Mouse (Mus musculus) lung, adult 2 months (tissue): ENCODE data around the gene Klhl12.

ENCODE experiments used
- CTCF ChIP-seq: fragments of 200-500 bp; IDR thresholded peaks from 2 replicates; pipeline ENCODE4 v1.5.1; 2011; ENCODE audit warnings: mild to moderate bottlenecking, low read length, control low read depth; ENCODE audit not compliant: insufficient read depth
- POLR2A ChIP-seq: fragments of 200-500 bp; IDR thresholded peaks from 2 replicates; pipeline ENCODE4 v1.6.1; 2011; ENCODE audit warnings: low read depth, mild to moderate bottlenecking, control low read depth, low read length, borderline replicate concordance; ENCODE audit errors: extremely low read depth

DNA sequence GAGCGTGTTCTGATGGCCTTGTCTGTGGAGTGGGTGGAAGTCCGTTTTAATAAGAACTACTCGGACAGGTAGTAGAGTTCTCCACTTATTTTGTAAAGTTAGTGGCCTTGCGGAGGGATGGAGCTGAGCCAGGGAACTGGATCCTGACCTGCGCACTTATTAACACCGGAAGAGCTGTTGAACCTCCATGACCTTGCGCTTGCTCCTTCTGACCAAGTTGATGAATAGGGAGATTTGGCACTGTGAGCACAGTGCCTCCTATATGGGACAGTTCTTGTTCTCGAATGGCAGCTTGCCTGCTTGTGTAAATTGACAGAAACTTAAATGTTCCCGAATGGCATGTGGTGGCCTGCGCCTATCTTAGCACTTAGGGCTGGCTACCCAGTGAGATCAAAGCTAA, 40.7 kb downstream of the Klhl12 start:
- TF ChIP-seq CTCF = no peak
- no peak for TF ChIP-seq POLR2A
